Mouse (Mus musculus) urinary bladder, postnatal 36 days (tissue): Measurements from ENCODE around the gene Ano6.

Source experiments
- DNase-seq, 2 experiments: peaks; one replicate each; pipeline ENCODE4 v3.0.0; 2022; ENCODE audit warnings: low spot score in 2 of 2, mixed read lengths in 1 of 2

Ano6 gene

DNA sequence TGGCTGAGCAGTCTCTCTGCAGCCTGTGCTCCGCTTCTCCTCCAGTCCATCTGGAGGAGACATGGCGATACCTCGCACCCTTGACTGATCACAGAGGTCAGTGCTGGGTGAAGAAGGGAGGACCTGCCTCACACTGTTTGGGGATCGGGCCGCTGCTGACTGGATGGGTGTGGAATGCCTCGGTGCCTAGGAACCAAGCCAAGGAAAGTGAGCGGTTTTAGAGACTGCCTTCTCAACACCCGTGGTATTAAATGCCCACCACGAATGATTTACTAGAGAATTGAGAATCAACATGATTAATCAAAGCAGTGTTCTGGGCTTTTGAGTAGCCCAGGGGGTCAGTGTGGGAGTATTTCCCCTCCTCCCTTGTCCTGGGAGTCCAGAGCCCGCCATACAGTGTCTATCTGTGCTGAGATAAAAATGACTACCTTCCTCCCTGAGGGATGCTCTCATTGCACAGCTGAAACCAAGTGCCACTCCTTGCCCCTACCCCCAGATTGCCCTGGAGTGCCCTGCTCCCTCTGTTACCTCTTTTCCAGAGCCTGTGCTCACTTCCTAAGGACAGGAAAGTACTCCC is 183.5 kb downstream of the Ano6 start:
- DNase-seq = no peak

DNA sequence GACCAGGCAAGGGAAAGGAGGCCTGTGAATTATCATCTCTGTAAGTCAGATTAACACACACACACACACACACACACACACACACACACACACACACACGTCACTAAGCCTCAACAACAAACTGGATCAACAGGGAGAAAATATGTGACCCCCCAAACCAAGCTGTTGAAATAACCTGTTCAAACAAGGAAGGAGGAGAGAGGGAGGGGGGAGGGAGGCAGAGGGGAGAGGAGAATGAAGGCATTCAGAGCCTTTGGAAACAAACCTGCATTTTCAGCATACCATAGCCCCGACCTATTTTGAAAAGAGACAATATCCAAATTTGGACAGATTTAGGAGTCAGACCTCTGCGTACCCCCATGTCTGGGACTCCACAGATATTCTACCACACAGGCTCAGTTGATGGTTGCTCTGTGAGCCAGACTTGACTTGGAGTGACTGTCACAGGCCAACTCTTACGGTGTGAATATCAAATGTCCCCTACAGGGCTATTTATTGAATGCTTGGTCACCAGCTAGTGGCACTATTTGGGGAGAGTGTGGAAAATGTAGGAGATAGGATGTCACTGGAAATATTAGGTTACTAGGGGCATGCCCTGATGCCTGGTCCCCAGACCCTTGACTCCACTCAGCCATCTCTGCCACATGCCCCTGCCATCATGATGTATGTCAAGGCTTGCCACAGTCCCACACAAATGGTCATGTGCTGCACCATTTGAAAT is 185.7 kb downstream of the Ano6 start:
- no peak for DNase-seq

DNA sequence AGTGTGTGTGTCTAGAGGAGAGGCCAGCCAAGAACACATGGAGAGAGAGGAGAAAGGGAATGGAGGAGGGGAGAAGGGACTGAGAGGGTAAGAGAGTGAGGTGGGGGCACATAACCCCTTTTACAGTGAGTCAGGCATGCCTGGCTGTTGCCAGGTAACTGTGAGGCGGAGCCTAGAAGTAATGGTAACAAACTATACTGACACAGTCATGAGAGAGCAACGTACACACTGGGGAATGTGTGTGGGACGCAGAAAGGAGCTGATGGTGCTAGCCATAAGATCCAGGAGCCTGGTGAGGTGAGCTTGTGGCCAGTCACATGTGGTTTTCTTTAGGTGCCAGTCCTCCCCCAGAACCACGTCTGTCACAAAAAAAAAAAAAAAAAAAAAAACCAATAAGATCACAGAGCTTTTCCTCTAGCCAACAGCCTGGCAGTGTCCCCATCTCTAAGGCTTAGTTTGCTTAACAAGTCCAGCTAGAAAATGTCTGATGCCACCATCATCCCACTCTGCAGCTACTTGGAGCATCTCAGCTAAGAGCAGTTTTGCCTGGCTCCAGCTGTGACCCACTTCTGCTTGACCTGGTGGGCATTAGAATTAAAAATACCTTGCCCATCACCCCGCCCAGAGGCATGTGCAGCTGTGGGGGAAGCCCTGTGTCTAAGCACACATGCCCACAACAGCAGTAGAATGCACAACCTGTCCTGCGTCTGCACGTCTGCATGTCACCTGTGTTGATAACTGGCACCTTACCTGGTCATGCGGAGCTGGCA is 186.7 kb downstream of the Ano6 start:
- no peak for DNase-seq

DNA sequence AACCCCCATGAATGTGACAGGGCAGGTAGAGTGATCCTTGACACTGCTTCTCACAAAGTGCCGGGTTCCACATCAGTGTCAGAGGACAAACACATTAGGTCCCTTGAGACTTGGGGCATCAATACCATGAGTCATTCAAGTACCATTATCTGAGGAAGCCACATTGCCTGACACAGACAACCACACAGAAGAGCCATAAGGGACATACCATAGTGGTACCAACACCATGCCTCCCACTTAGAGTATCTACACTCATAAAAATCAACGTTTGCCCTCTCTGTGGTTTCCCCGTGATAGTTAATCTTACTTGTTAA is 187.3 kb downstream of the Ano6 start:
- no peak for DNase-seq

DNA sequence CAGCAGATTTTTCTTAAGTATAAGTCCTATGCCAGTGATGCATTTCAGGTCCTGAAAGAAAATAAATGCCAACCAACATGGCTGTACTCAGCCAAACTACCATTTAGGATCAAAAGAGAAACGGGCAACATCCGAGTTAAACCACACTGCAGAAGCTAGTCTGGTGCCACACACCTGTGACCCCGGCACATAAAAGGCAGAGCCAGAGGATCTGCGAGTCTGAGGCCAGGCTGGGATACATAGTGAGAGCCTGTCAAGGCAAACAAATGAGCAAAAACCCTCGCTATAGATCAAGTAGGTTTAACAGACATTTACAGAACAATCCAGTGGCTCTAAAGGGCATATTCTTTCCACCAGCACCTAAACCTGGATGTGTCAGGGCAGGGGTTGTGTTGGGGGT is 190.0 kb downstream of the Ano6 start:
- no peak for DNase-seq

DNA sequence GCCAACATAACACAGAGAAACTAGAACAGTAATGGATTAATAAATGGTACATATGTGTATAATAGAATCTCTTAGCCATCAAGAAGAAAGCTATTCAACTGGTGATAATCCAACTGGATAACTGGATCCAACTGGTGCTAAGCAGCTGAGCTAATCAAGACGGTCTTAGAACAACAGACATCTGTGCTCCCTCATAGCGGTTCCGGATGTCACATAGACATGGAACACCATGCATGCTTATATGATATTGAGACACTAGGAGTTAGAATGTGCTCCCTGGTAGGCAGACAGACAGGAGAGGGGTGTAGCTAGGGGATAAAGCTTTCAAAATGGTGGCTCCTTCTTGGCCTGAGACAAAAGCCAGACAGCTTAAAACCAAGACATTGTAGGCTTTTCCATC is 197.3 kb downstream of the Ano6 start:
- DNase-seq = no peak

DNA sequence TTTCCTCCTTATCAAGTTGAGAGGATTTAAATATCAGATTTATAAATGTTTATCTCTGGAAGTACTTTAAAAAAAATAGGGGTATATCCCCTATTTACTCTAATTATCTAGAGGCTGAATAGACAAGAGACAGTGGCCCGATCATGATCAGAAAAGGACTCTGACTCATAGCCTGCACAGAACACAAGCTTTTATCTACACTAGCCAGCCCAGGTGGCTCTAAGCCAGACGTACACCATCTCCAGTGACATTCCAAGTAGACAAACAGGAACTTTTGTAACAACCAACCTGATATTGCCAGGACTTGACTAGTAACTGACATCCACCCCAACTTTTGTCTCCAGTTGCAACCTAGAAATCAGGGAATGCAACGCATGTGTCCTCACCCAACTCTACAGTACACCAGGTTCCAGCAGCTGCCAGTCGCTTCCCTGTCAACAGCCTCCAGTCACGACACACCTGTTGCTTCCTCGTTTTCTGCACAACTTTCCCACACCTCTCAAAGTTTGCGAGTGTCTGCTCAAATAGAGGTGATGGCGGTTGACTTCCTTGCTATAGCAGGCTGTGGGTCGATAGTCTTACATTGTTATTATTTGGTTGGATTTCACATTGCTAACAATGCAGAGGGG is 199.0 kb downstream of the Ano6 start:
- no peak for DNase-seq

DNA sequence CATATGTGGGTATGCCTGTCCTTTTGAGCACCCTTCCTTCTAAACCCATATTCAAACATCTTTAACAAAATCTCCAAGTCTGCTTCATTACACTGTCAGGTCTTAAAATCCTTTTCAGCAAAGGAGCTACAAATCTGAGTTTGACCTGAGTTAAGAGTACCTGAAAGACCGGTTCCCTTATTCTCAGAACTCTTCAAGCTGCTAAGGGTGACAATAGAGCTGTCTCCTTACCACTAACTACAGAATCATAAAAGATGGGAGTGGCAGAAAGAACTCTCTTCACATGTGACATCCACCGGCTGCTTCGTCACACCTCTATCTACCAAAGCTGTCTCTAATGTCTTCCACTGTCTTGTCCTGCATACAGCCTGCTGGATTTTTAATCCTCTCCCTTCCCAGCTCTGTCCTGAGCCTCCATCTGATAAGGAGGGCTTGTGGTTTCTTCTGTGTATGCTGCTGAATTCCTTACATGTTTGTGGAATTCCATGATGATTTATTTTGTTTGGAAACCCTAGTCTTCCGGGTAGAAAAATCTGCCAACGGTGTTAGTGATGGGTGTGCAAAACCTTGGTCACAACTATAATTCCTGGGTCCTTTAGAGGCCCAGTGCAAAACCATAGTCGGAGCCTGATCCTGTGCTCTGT is 212.4 kb downstream of the Ano6 start:
- no peak for DNase-seq

DNA sequence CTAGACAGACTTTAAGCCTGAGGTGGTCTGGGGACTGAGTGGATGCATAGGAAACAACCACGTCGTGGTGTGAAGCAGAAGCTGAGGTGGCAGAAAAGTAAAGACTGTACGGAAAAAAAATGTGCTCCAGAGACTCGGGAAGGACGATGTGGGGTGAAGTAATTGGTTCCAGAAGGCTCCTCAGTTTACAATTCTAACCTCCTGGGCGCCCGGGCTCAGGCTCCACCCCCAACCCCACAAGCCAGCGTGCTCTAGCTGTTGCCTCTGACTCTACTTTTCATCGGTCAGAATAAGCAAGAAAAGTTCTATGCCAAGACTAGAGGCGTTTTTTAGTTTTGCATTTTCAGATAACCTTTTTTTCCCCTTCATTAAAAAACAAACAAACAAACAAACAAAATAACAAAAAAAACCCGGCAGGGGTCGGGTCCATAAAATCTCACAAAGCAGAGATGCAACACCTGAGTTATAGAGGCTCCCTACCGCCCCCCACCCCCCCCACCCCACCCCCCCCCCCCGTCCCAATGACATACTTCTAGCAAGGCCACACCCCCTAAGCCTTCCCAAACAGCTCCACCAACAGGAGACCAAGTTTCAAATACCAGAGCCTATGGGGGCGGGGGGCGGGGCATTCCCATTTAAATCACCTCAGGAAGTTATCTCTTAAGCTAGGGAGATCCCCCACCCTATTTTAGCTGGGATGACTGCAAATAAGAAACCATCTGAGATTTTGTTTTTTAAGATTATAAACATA is 221.2 kb downstream of the Ano6 start:
- DNase-seq = no peak

DNA sequence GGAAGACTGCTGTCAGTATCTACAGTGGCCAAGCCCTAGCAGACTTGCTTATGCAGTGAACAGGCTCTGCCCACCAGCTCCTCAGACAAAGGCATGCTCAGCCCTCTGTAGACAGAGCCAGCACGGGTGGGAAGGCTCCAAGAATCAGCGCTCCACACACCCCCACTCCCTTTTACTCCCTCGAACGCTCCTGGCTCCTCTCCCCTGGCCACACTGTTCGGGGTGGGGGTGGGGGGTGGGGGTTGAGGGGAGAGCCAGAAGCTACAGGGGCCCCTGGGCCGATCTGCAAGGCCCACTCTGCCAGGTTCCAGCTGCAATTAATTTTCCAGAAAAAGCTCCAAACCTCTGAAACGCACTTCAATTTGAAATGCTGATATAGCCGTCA is 221.7 kb downstream of the Ano6 start:
- DNase-seq = no peak

DNA sequence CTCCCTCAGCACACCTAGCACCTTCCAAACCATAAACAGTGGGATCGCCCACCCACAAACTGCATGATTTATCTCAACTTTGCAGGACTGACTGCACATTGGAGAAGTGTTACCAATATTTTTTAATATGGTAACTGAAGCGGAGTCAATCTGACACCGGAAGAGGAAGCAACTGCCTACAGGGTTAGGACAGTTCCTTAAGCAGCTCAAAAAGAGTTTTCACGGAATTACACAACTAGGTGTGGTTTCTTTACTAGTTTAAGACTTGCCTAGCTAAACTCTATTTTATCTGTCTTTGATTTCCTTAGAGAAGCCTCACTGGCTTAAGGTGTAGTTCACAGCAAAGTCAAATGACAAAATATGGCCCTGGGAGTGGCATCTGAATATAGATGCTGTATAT is 223.9 kb downstream of the Ano6 start:
- no peak for DNase-seq

DNA sequence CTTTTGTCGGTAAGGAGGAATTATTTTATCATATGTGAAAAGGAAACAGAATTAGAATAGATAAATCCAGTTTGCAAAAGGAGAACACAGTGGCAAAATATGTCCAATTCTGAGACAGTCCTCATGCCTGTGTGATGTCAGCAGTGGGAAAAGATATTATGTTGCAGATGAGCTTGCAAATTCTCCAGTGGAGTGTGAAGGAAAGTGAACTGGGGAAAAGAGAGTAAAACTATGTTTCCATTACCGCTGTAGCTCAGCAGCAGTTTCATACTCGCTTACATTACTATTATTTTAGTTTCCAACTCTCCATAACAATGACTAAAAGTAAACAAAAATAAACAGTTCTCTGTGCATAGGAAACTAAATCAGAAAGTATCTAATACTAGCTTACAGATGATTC is 229.8 kb downstream of the Ano6 start:
- DNase-seq = no peak

DNA sequence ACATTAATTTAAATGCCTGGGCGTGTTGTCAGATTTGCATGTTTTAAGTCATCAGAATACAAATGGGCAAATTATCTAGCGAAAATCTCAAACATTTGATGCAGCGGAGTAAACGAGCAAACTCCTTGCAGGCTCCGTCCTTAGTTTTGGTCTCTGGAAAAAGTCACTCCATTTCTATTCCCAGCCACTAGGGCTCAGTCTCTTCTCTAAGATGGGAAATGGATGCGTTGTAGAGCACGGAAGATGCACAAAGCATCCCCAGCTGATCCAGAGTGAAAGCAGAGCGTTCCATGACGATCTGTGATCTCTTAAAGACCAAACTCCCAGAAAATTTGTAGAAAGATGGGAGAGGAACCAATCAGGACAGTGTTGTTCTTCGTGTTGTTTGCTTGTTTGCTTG is 230.9 kb downstream of the Ano6 start:
- DNase-seq = no peak
